Mouse (Mus musculus) neural tube, embryonic 12.5 days (tissue): ENCODE measurements around the gene Ush1g. TPM values are rescaled to one million over a fixed set of nuclear protein-coding genes. Genes with fewer than 3 reads are reported as not detected.

Source experiments
- ATAC-seq: fragments of 200-750 bp; cut with Nextera tagmentation; 2 replicates; pipeline ENCODE4 v1.8.0; 2017; ENCODE audit warnings: low read depth, mild to moderate bottlenecking, moderate TSS enrichment, moderate library complexity; ENCODE audit not compliant: low FRiP score
- H3K27ac ChIP-seq: fragments of 300-500 bp; sonication (generic); 2 replicates; pipeline ENCODE4 v1.5.1; 2016
- H3K27me3 ChIP-seq: fragments of 300-500 bp; sonication (generic); replicated peaks from 2 replicates; pipeline ENCODE4 v1.6.1; 2016; ENCODE audit warnings: mild to moderate bottlenecking
- H3K36me3 ChIP-seq: fragments of 300-500 bp; sonication (generic); 2 replicates; pipeline ENCODE4 v1.6.1; 2016; ENCODE audit warnings: mild to moderate bottlenecking
- H3K4me1 ChIP-seq: fragments of 300-500 bp; sonication (generic); 2 replicates; pipeline ENCODE4 v1.6.1; 2016
- H3K4me2 ChIP-seq: fragments of 300-500 bp; sonication (generic); replicated peaks from 2 replicates; pipeline ENCODE4 v1.6.1; 2016; ENCODE audit warnings: mild to moderate bottlenecking
- H3K4me3 ChIP-seq: fragments of 300-500 bp; sonication (generic); 2 replicates; pipeline ENCODE4 v1.5.1; 2016
- H3K9ac ChIP-seq: fragments of 300-500 bp; sonication (generic); 2 replicates; pipeline ENCODE4 v1.6.1; 2016; ENCODE audit warnings: mild to moderate bottlenecking
- H3K9me3 ChIP-seq: fragments of 300-500 bp; sonication (generic); 2 replicates; pipeline ENCODE4 v1.6.1; 2016; ENCODE audit warnings: mild to moderate bottlenecking
- WGBS: fragments of 180-500 bp; shearing (Covaris S2); methylation state at CpG from one replicate; pipeline ENCODE4 v1.1.7; 2016; 5-methylcytosine and 5-hydroxymethylcytosine counted together
- polyA plus RNA-seq: library from polyadenylated mRNA; unstranded; fragments of >200 nt; fragmentation: Nextera tagmentation; extraction: Ambion mirVana; gene quantifications from 2 replicates; pipeline ENCODE4 v1.2.1, GENCODE M21; 2016

The Ush1g gene
- polyA plus RNA-seq, 1 experiment from 2014 or later = 0.28 TPM

GRCm38 (mm10) chr11:115274178-115274577 lies 47.7 kb downstream of the Ush1g start:
- Histone ChIP-seq H3K4me1 (peaks cover 22% of the 10 kb centered on the region), H3K9ac (no peak overlapping the region), H3K4me3 (no peak overlapping the region), H3K9me3 (no peaks in the 10 kb centered on the region), H3K27ac (no peak overlapping the region), H3K27me3 (peaks cover 4% of the 10 kb centered on the region), H3K4me2 (no peak overlapping the region), H3K36me3 (peaks cover 9% of the 10 kb centered on the region; the same call in 1 of the 2 replicates)
- ATAC-seq = no peak
- WGBS = 86% methylated on average over 7 of the region's 7 CpGs

GRCm38 (mm10) chr11:115273735-115274134 lies 48.1 kb downstream of the Ush1g start:
- H3K27ac ChIP-seq = no peak overlapping the region
- H3K9ac ChIP-seq = no peak overlapping the region
- no peak overlapping the region for H3K4me3 ChIP-seq
- peaks cover 22% of the 10 kb centered on the region for H3K4me1 ChIP-seq
- no peak overlapping the region for H3K4me2 ChIP-seq
- WGBS = 74% methylated on average over 7 of the region's 7 CpGs
- ATAC-seq = no peak
- H3K9me3 ChIP-seq = no peaks in the 10 kb centered on the region
- peaks cover 13% of the 10 kb centered on the region; the same call in 1 of the 2 replicates for H3K36me3 ChIP-seq
- H3K27me3 ChIP-seq = peaks cover 9% of the 10 kb centered on the region

- H3K27me3 ChIP-seq = peaks cover 16% of the 10 kb centered on the region
- no peak overlapping the region for H3K4me2 ChIP-seq
- H3K4me1 ChIP-seq = peaks cover 20% of the 10 kb centered on the region
- no peak overlapping the region for H3K4me3 ChIP-seq
- WGBS = 78% methylated on average over 10 of the region's 10 CpGs
- peaks cover 21% of the 10 kb centered on the region; the same call in 1 of the 2 replicates for H3K36me3 ChIP-seq
- no peak overlapping the region for H3K27ac ChIP-seq
- no peaks in the 10 kb centered on the region for H3K9me3 ChIP-seq
- no peak overlapping the region for H3K9ac ChIP-seq
- no peak for ATAC-seq
Observed at GRCm38 (mm10) chr11:115272894-115273498, 48.8 kb downstream of the Ush1g start.

GRCm38 (mm10) chr11:115271481-115271880 lies 50.4 kb downstream of the Ush1g start:
- no peaks in the 10 kb centered on the region for H3K9me3 ChIP-seq
- H3K27ac ChIP-seq = no peak overlapping the region
- H3K4me2 ChIP-seq = no peak overlapping the region
- H3K4me1 ChIP-seq = peaks cover 24% of the 10 kb centered on the region
- WGBS = 72% methylated on average over 10 of the region's 10 CpGs
- peaks cover 24% of the 10 kb centered on the region; the same call in 1 of the 2 replicates for H3K36me3 ChIP-seq
- H3K27me3 ChIP-seq = peaks cover 31% of the 10 kb centered on the region
- no peak overlapping the region for H3K9ac ChIP-seq
- H3K4me3 ChIP-seq = no peak overlapping the region
- ATAC-seq = no peak

GRCm38 (mm10) chr11:115271052-115271451 lies 50.8 kb downstream of the Ush1g start:
- Histone ChIP-seq H3K36me3 (peaks cover 24% of the 10 kb centered on the region; the same call in 1 of the 2 replicates), H3K4me2 (no peak overlapping the region), H3K4me1 (peaks cover 26% of the 10 kb centered on the region), H3K9ac (no peak overlapping the region), H3K27ac (no peak overlapping the region), H3K9me3 (no peaks in the 10 kb centered on the region), H3K27me3 (peaks cover 36% of the 10 kb centered on the region), H3K4me3 (no peak overlapping the region)
- no peak for ATAC-seq
- 87% methylated on average over 9 of the region's 9 CpGs for WGBS

GRCm38 (mm10) chr11:115270148-115270861 lies 51.5 kb downstream of the Ush1g start:
- ATAC-seq = no peak
- Histone ChIP-seq H3K4me3 (no peak overlapping the region), H3K4me2 (no peak overlapping the region), H3K4me1 (peaks cover 26% of the 10 kb centered on the region), H3K9me3 (no peaks in the 10 kb centered on the region), H3K9ac (no peak overlapping the region), H3K27me3 (peaks cover 43% of the 10 kb centered on the region), H3K27ac (no peak overlapping the region), H3K36me3 (peaks cover 24% of the 10 kb centered on the region; the same call in 1 of the 2 replicates)
- 28% methylated on average over 18 of the region's 19 CpGs for WGBS

- Histone ChIP-seq H3K4me2 (no peak overlapping the region), H3K36me3 (peaks cover 24% of the 10 kb centered on the region; the same call in 1 of the 2 replicates), H3K27ac (no peak overlapping the region), H3K27me3 (peaks cover 51% of the 10 kb centered on the region), H3K9me3 (no peaks in the 10 kb centered on the region), H3K4me3 (no peak overlapping the region), H3K4me1 (peaks cover 24% of the 10 kb centered on the region), H3K9ac (no peak overlapping the region)
- WGBS = 90% methylated on average over 27 of the region's 27 CpGs
- ATAC-seq = no peak
Observed at GRCm38 (mm10) chr11:115269330-115270066, 52.3 kb downstream of the Ush1g start.

- Histone ChIP-seq H3K4me1 (peaks cover 24% of the 10 kb centered on the region), H3K9ac (no peak overlapping the region), H3K4me3 (no peak overlapping the region), H3K9me3 (no peaks in the 10 kb centered on the region), H3K27ac (no peak overlapping the region), H3K27me3 (peaks cover 65% of the 10 kb centered on the region), H3K4me2 (no peak overlapping the region), H3K36me3 (peaks cover 24% of the 10 kb centered on the region; the same call in 1 of the 2 replicates)
- ATAC-seq = no peak
- 59% methylated on average over 11 of the region's 11 CpGs for WGBS
Observed at GRCm38 (mm10) chr11:115267958-115268357, 53.9 kb downstream of the Ush1g start.

- Histone ChIP-seq H3K4me3 (peak within 1 kb of the TSS; percentile 32), H3K36me3 (peaks cover 24% of the 10 kb centered on the region; the same call in 1 of the 2 replicates), H3K9me3 (no peaks in the 10 kb centered on the region), H3K27ac (no peak within 1 kb of the TSS), H3K27me3 (peaks cover 72% of the 10 kb centered on the region), H3K4me2 (peak within 1 kb of the TSS; percentile 65), H3K9ac (peak within 1 kb of the TSS; percentile 42), H3K4me1 (peaks cover 24% of the 10 kb centered on the region)
- ATAC-seq = no peak
- WGBS = 5% methylated on average over 50 of the region's 50 CpGs
Observed at GRCm38 (mm10) chr11:115267061-115267883, 54.6 kb downstream of the Ush1g start, which contains the start of gene Grin2c. TSS of gene Grin2c (minus strand) at chr11:115267243.

GRCm38 (mm10) chr11:115266400-115266778 lies 55.5 kb downstream of the Ush1g start:
- H3K9ac ChIP-seq = peak overlapping the region; percentile 42; the same call in 1 of the 2 replicates
- 3% methylated on average over 22 of the region's 22 CpGs for whole genome bisulfite sequencing
- no peak overlapping the region for H3K27ac ChIP-seq

GRCm38 (mm10) chr11:115265771-115266399 lies 56.0 kb downstream of the Ush1g start:
- Histone ChIP-seq H3K36me3 (peaks cover 20% of the 10 kb centered on the region; the same call in 1 of the 2 replicates), H3K9ac (no peak overlapping the region), H3K4me2 (peak overlapping the region; percentile 65), H3K9me3 (no peaks in the 10 kb centered on the region), H3K27ac (no peak overlapping the region), H3K4me3 (no peak overlapping the region; the same call in 1 of the 2 replicates), H3K4me1 (peaks cover 24% of the 10 kb centered on the region), H3K27me3 (peaks cover 80% of the 10 kb centered on the region)
- no peak for ATAC-seq
- WGBS = 3% methylated on average over 20 of the region's 20 CpGs

More at GRCm38 (mm10) chr11:115266400-115266778, 55.5 kb downstream of the Ush1g start:
- H3K27me3 ChIP-seq = peaks cover 76% of the 10 kb centered on the region
- H3K9me3 ChIP-seq = no peaks in the 10 kb centered on the region
- peaks cover 20% of the 10 kb centered on the region; the same call in 1 of the 2 replicates for H3K36me3 ChIP-seq
- H3K4me1 ChIP-seq = peaks cover 24% of the 10 kb centered on the region
- peak overlapping the region; percentile 32; the same call in 1 of the 2 replicates for H3K4me3 ChIP-seq
- H3K4me2 ChIP-seq = peak overlapping the region; percentile 65
- no peak for ATAC-seq
